In genomic region chr6:8368198-8368864, GRCm38 (mm10) we compare ENCODE assay signal across 24 mouse cellular contexts.
A peak's percentile ranks its signal among the peaks of the same experiment; 100 is the strongest.
DNase-seq lines count a peak whose midpoint lies in the region; ATAC-seq and TF ChIP-seq lines count a peak whose summit lies in the region.
"Had no signal": no experiment of that assay in that cellular context is flagged by ENCODE, and none has a peak within 500 bp of the region (broad histone marks: within the 10 kb centered on the region; RNA-seq: fewer than 3 reads in every experiment).

No protein-coding gene starts in this region.

- H3K4me2 ChIP-seq in intestine, embryonic 16.5 days (ENCODE audit: low read depth, low read length), result no peak overlapping the region
- H3K4me2 ChIP-seq in intestine, postnatal 0 days (replicated peaks; ENCODE audit: low read depth), result no peak overlapping the region
- H3K4me2 ChIP-seq in forebrain, embryonic 15.5 days (replicated peaks), result no peak overlapping the region
- H3K4me2 ChIP-seq: embryonic facial prominence, embryonic 13.5 days; heart, embryonic 15.5 days; liver, embryonic 15.5 days had no signal

- WGBS in intestine, embryonic 16.5 days, result 59% methylated on average over 2 of the region's 2 CpGs
- 60% methylated on average over 2 of the region's 2 CpGs for WGBS in intestine, postnatal 0 days
- 11% methylated on average over 2 of the region's 2 CpGs for WGBS in forebrain, embryonic 15.5 days

- 0 out of 2 replicates have a peak, but pooled peaks have one; percentile 55 for ATAC-seq in intestine, embryonic 16.5 days
- ATAC-seq in intestine, postnatal 0 days, result no peak
- peak; percentile 87 for ATAC-seq in forebrain, embryonic 15.5 days (replicated peaks)

- H3K9ac ChIP-seq in intestine, embryonic 16.5 days (ENCODE audit: low read depth, low read length), result no peak overlapping the region
- H3K9ac ChIP-seq in intestine, postnatal 0 days (ENCODE audit: low read depth, low read length), result no peak overlapping the region
- no peak overlapping the region for H3K9ac ChIP-seq in forebrain, embryonic 15.5 days (replicated peaks)
- H3K9ac ChIP-seq: embryonic facial prominence, embryonic 13.5 days; heart, embryonic 15.5 days; liver, embryonic 15.5 days had no signal

- H3K27me3 ChIP-seq in intestine, embryonic 16.5 days (replicated peaks; ENCODE audit: control insufficient read depth, insufficient read depth, low read length), result no peaks in the 10 kb centered on the region
- H3K27me3 ChIP-seq in intestine, postnatal 0 days (replicated peaks; ENCODE audit: control insufficient read depth, insufficient read depth, low read length), result no peaks in the 10 kb centered on the region
- H3K27me3 ChIP-seq in forebrain, embryonic 15.5 days, result no peaks in the 10 kb centered on the region
- H3K27me3 ChIP-seq: embryonic facial prominence, embryonic 13.5 days; heart, embryonic 15.5 days; liver, embryonic 15.5 days had no signal

- TF ChIP-seq CTCF in intestine, postnatal 0 days (IDR thresholded peaks at IDR 0.05; ENCODE audit: low read depth), result no peak

- H3K4me1 ChIP-seq in intestine, embryonic 16.5 days (ENCODE audit: control insufficient read depth, insufficient read depth, low read length), result no peaks in the 10 kb centered on the region
- no peaks in the 10 kb centered on the region for H3K4me1 ChIP-seq in intestine, postnatal 0 days (replicated peaks; ENCODE audit: control insufficient read depth, insufficient read depth, low read length)
- peaks cover 6% of the 10 kb centered on the region; the same call in 1 of the 2 replicates for H3K4me1 ChIP-seq in forebrain, embryonic 15.5 days
- H3K4me1 ChIP-seq: embryonic facial prominence, embryonic 13.5 days; limb, embryonic 10.5 days; liver, embryonic 15.5 days had no signal

- no peaks in the 10 kb centered on the region; the same call in 1 of the 2 replicates for H3K36me3 ChIP-seq in intestine, embryonic 16.5 days (ENCODE audit: control insufficient read depth, insufficient read depth, low read length)
- no peaks in the 10 kb centered on the region for H3K36me3 ChIP-seq in intestine, postnatal 0 days (ENCODE audit: control insufficient read depth, insufficient read depth)
- no peaks in the 10 kb centered on the region for H3K36me3 ChIP-seq in forebrain, embryonic 15.5 days
- H3K36me3 ChIP-seq: embryonic facial prominence, embryonic 13.5 days; heart, embryonic 15.5 days; liver, embryonic 15.5 days had no signal

- H3K9me3 ChIP-seq in intestine, embryonic 16.5 days (ENCODE audit: control insufficient read depth, low read length), result no peaks in the 10 kb centered on the region
- H3K9me3 ChIP-seq in intestine, postnatal 0 days (ENCODE audit: control insufficient read depth), result no peaks in the 10 kb centered on the region
- no peaks in the 10 kb centered on the region for H3K9me3 ChIP-seq in forebrain, embryonic 15.5 days
- H3K9me3 ChIP-seq: embryonic facial prominence, embryonic 13.5 days; heart, embryonic 15.5 days; limb, embryonic 10.5 days; liver, embryonic 15.5 days had no signal

- peak; percentile 12 for DNase-seq in embryo, embryonic 11 days
- no peak for DNase-seq in embryo, embryonic 9.5 days (ENCODE audit: extremely low spot score)
- DNase-seq in ES-CJ7 (ENCODE audit: low read depth, low spot score), result peak; percentile 25
- DNase-seq in layer of hippocampus, adult 11-12 months (ENCODE audit: low spot score), result no peak
- DNase-seq: adrenal gland, postnatal 25 days; cerebellum, adult 11 months; cerebellum, adult 9-11 months; gastrocnemius, adult 2 months; heart, postnatal 36 days; kidney, adult 2 months; liver; lung, postnatal 4 days; thymus, adult 2 months; thymus, postnatal 4 days had no signal

- H3K27ac ChIP-seq in intestine, embryonic 16.5 days (ENCODE audit: low read length), result no peak overlapping the region
- no peak overlapping the region for H3K27ac ChIP-seq in intestine, postnatal 0 days (ENCODE audit: low read depth, low read length)
- no peak overlapping the region for H3K27ac ChIP-seq in forebrain, embryonic 15.5 days (replicated peaks)
- H3K27ac ChIP-seq: embryonic facial prominence, embryonic 13.5 days; gastrocnemius, adult 2 months; heart, embryonic 15.5 days; kidney, postnatal 0 days; limb, embryonic 10.5 days; liver, embryonic 15.5 days; stomach, postnatal 0 days had no signal

- H3K4me3 ChIP-seq in intestine, embryonic 16.5 days (ENCODE audit: low read length), result no peak overlapping the region
- H3K4me3 ChIP-seq in intestine, postnatal 0 days (ENCODE audit: low read depth, low read length), result no peak overlapping the region
- H3K4me3 ChIP-seq in forebrain, embryonic 15.5 days, result no peak overlapping the region
- H3K4me3 ChIP-seq: embryonic facial prominence, embryonic 13.5 days; erythroblast, embryonic 14.5 days; gastrocnemius, adult 2 months; heart, embryonic 15.5 days; limb, embryonic 10.5 days; liver, embryonic 15.5 days had no signal

Comparison
In these comparisons a context has a peak if more than half of its experiments do, and no peak if none do; other contexts are left out.
1. DNase-seq: peak in embryo, embryonic 11 days (single experiment) and ES-CJ7 (single experiment); none in embryo, embryonic 9.5 days (single experiment) and layer of hippocampus, adult 11-12 months (single experiment).